Mouse (Mus musculus): Measurements from ENCODE around the gene Peli2.

- TF ChIP-seq POLR2A (IDR thresholded peaks at IDR 0.05; ENCODE audit: borderline replicate concordance, control insufficient read depth, low read depth, low read length) (no peak), CTCF (IDR thresholded peaks at IDR 0.05; ENCODE audit: control insufficient read depth, insufficient read depth, low read length) (no peak)
Measured at GRCm38 (mm10) chr14:48287581-48287980, 167.0 kb downstream of the Peli2 start.

Data from bone marrow, adult 2 months (tissue).